Mouse (Mus musculus): ENCODE measurements around the gene Oosp3.

Oosp3 gene

DNA sequence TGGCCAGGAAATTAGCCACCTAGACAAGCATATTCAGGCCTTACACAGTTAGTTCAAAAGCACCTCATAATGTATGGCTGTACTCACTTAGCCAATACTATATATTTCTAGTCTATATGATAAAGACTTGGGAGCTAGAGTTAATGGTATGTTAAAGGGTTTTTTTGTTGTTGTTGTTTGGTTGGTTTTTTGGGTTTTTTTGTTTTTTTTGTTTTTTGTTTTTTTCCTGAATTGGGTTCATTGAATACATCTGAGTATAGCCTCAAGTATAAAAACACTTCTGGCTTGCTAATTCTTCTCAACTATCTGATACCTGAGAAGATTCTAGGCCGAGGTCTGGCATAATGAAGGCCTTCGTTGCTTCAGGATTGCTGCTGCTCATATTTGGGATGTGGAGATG is at the start of gene Oosp3:
TSS of gene Oosp3 (plus strand) at position 301 of the 400 bp plus-strand sequence.
- DNase-seq (ENCODE audit: low read depth), result no peak

DNA sequence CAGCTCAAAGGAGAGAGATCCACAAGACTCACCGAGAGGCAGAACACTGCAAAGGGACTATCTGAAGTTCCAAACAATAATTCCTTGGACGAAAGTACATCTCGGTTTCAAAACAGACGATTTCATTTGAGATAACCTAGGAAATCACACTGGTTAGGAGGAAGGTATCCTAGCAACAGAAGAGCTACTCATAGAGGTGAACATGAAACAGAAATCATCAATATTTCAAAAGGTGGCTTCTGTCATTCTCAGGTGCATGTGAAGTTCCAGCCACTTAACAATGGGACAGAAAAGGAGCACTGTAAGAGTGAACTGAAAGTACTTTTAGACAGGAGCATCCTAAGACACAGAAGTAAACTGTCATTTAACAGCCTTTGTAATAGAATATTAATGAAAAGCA is 47.3 kb upstream of the Oosp3 start:
- no peak for DNase-seq (ENCODE audit: low read depth)

GRCm38 (mm10) chr19:11659142-11659541 is 37.7 kb upstream of the Oosp3 start:
- no peak for DNase-seq (ENCODE audit: low read depth)

DNA sequence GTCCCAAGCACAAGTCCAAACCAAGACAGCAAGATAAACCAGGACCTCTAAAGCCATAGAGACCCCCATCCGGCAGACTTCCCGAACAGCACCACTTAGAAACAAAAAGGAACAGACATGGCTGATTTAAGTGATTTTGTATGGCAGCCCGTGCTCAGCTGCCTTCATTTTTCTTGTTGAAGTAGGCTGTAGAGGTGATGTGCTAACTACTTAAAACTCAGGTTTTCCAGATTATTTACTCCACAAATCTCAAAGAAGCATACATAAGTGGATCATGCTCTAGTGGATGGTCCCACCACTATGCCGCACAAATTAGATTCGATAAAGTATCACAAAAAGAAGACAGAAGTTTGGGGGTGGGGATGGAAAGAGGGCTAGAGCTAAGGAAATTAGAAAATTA is 36.4 kb upstream of the Oosp3 start, which contains the start of gene Oosp2:
TSS of gene Oosp2 (minus strand) at position 101 of the 400 bp plus-strand sequence.
- DNase-seq (ENCODE audit: low read depth), result no peak

- DNase-seq (ENCODE audit: low read depth), result no peak
Measured at GRCm38 (mm10) chr19:11661562-11661961, 35.3 kb upstream of the Oosp3 start.

DNA sequence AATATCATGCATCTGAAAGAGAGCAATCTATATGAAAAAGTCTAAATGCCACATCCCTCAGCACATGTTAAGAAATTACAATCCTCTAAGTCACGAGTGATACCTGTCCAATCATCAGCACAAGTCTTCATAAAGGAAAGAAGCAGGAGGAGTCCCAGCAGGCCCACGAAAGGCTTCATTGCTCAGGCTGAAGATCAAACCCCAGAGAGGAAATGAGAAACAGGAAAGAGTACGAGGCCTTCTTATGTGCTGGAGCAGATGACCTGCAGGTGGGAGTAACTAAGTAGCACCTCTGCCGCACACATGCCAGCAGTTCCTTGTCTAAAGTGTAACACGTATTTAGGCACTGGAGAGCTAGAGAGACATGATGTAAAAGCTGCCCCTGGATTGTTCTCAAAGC is 6.0 kb upstream of the Oosp3 start, which contains the start of gene Oosp1:
TSS of gene Oosp1 (minus strand) at position 312 of the 400 bp plus-strand sequence.
- DNase-seq (ENCODE audit: low read depth), result no peak

DNA sequence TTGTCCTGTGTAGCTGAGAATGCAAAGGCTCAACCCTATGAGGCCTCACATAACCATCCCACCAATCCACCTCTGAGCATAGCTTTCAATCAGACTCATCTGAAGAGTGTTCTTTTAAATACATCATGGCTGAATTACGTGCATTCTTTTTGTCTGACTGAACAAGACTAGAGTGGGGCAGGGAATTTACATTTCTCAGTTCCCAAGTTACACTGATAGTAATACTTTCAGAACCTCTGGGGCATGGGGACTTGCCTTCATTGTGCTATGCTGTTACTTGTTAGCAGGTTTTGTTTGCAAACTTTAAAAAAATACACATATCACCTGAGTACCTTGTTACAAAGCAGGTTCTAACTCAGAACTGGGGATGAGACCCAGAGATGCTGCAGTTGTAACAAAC is 5.4 kb upstream of the Oosp3 start:
- no peak for DNase-seq (ENCODE audit: low read depth)

GRCm38 (mm10) chr19:11698342-11698741 is 1.5 kb downstream of the Oosp3 start:
- no peak for DNase-seq (ENCODE audit: low read depth)

GRCm38 (mm10) chr19:11712451-11712850 is 15.6 kb downstream of the Oosp3 start:
- DNase-seq (ENCODE audit: low read depth), result no peak

- no peak for DNase-seq (ENCODE audit: low read depth)
Measured at GRCm38 (mm10) chr19:11720071-11720470, 23.2 kb downstream of the Oosp3 start.

DNA sequence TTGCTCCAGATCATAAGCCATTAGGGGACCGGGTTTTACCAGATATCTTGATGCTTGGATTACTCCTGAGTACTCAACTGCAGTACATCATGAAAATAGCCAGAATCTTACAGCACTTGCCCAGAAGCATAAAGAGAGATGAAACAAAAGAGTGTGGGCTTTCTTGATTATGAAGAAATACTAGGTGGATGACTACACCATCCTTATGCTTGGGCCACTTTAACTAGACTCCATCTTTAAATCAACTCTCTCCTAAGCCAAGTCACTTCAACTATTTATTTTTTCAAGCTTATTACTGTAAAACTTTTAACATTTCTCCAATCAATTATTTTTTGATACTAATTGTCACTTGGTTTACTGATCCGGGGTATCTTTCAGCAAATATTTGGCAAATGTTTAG is 27.0 kb downstream of the Oosp3 start:
- DNase-seq (ENCODE audit: low read depth), result no peak

GRCm38 (mm10) chr19:11724275-11724674 is 27.4 kb downstream of the Oosp3 start:
- no peak for DNase-seq (ENCODE audit: low read depth)

GRCm38 (mm10) chr19:11725915-11726314 is 29.1 kb downstream of the Oosp3 start:
- no peak for DNase-seq (ENCODE audit: low read depth)

- no peak for DNase-seq (ENCODE audit: low read depth)
Measured at GRCm38 (mm10) chr19:11727304-11727703, 30.4 kb downstream of the Oosp3 start.

GRCm38 (mm10) chr19:11730278-11730677 is 33.4 kb downstream of the Oosp3 start:
- DNase-seq (ENCODE audit: low read depth), result no peak

DNA sequence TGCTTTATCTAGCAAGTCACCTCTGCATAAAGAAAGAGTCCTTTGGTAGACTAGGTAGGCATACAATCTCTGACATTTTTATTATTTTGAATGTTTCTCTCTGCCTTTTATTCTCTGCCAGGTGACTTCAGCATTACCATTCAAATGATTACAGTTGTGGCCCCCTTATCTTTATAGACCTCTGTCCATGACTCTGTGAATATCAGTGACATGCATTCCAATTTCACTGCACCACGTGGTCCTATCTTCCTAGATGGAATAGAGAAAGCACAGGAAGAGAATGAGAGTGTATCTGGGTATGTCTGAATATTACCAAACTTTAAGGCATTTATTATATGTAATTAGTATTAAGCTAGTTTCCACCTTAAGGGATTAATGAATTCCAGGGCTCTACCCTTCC is 39.6 kb downstream of the Oosp3 start:
- DNase-seq (ENCODE audit: low read depth), result no peak

GRCm38 (mm10) chr19:11745680-11746079 is 48.8 kb downstream of the Oosp3 start:
- DNase-seq (ENCODE audit: low read depth), result no peak

- DNase-seq (ENCODE audit: low read depth), result no peak
Measured at GRCm38 (mm10) chr19:11747298-11747697, 50.4 kb downstream of the Oosp3 start, which contains the start of gene Gif. Gene Gif, plus strand, starts transcription at chr19:11747554.
